Mouse (Mus musculus): Measurements from ENCODE around the gene Cux2.

- TF ChIP-seq GATA1 (IDR thresholded peaks at IDR 0.05; ENCODE audit: borderline replicate concordance, low read length): no peak
- TF ChIP-seq FLI1 (IDR thresholded peaks at IDR 0.05; ENCODE audit: low read length): no peak
These were observed 33.4 kb upstream of the Cux2 start for GRCm38 (mm10) chr5:122083282-122083681.
